Mouse (Mus musculus) small intestine, adult 2 months (tissue): ENCODE measurements around the gene Pip4k2b. TPM values are rescaled to one million over a fixed set of nuclear protein-coding genes. Genes with fewer than 3 reads are reported as not detected.
"Not testable (repeated sequence)": the region's sequence is repeated elsewhere in the genome, so short reads cannot be mapped to it uniquely, and the experiment has no call there.

ENCODE experiments used
- H3K27ac ChIP-seq: fragments of 200-500 bp; 2 replicates; pipeline ENCODE4 v1.5.1; 2012; ENCODE audit warnings: low read depth, low read length, control low read depth, inconsistent platforms; ENCODE audit not compliant: insufficient read depth
- H3K27me3 ChIP-seq: fragments of 200-500 bp; 2 replicates; pipeline ENCODE4 v1.6.1; 2012; ENCODE audit warnings: mild to moderate bottlenecking, moderate library complexity, low read length, inconsistent platforms; ENCODE audit not compliant: control insufficient read depth, insufficient read depth
- H3K36me3 ChIP-seq: fragments of 200-500 bp; 2 replicates; pipeline ENCODE4 v1.6.1; 2012; ENCODE audit warnings: mild to moderate bottlenecking, low read length, control low read depth, inconsistent platforms; ENCODE audit not compliant: control insufficient read depth, insufficient read depth
- H3K4me1 ChIP-seq: fragments of 200-500 bp; 2 replicates; pipeline ENCODE4 v1.6.1; 2012; ENCODE audit warnings: low read length, inconsistent platforms, mixed read lengths; ENCODE audit not compliant: control insufficient read depth, insufficient read depth, insufficient read length
- H3K4me3 ChIP-seq: fragments of 200-500 bp; 2 replicates; pipeline ENCODE4 v1.5.1; 2012; ENCODE audit warnings: low read depth, mild to moderate bottlenecking, control low read depth, inconsistent platforms, low read length, moderate library complexity
- CTCF ChIP-seq: fragments of 200-500 bp; IDR thresholded peaks from 2 replicates; pipeline ENCODE4 v1.5.1; 2012; ENCODE audit warnings: low read depth, mild to moderate bottlenecking, control low read depth, inconsistent platforms, low read length, moderate library complexity, mixed read lengths; ENCODE audit not compliant: insufficient replicate concordance, insufficient read length; ENCODE audit errors: extremely low read depth
- POLR2A ChIP-seq: fragments of 200-500 bp; IDR thresholded peaks from 2 replicates; pipeline ENCODE4 v1.6.1; 2012; ENCODE audit warnings: low read depth, mild to moderate bottlenecking, control low read depth, inconsistent platforms, low read length, moderate library complexity
- WGBS: fragments of 180-500 bp; shearing (Covaris S2); methylation state at CpG from one replicate; pipeline ENCODE4 v1.1.7; 2018; 5-methylcytosine and 5-hydroxymethylcytosine counted together
- polyA plus RNA-seq: library from polyadenylated mRNA; depleted of rRNA; stranded (reverse); fragments of >200 nt; gene quantifications from 2 replicates; pipeline ENCODE4 v1.2.3, GENCODE M21; 2012

Pip4k2b gene
- polyA plus RNA-seq, 1 experiment: 3.4 TPM

- H3K4me1 ChIP-seq: no peaks in the 10 kb centered on the region
- no peak overlapping the region for H3K27ac ChIP-seq
- no peaks in the 10 kb centered on the region for H3K27me3 ChIP-seq
- H3K36me3 ChIP-seq: no peaks in the 10 kb centered on the region
- 61% methylated on average over 7 of the region's 7 CpGs for WGBS
- TF ChIP-seq CTCF (no peak), POLR2A (no peak)
- H3K4me3 ChIP-seq: no peak overlapping the region
These were observed 4.3 kb downstream of the Pip4k2b start for GRCm38 (mm10) chr11:97740190-97740589.

GRCm38 (mm10) chr11:97739155-97739554, 5.3 kb downstream of the Pip4k2b start:
- no peak for TF ChIP-seq POLR2A
- no peaks in the 10 kb centered on the region for H3K27me3 ChIP-seq
- no peaks in the 10 kb centered on the region for H3K4me1 ChIP-seq
- no peaks in the 10 kb centered on the region for H3K36me3 ChIP-seq
- H3K27ac ChIP-seq: no peak overlapping the region
- no peak overlapping the region for H3K4me3 ChIP-seq
- WGBS: 89% methylated on average over 3 of the region's 3 CpGs

DNA sequence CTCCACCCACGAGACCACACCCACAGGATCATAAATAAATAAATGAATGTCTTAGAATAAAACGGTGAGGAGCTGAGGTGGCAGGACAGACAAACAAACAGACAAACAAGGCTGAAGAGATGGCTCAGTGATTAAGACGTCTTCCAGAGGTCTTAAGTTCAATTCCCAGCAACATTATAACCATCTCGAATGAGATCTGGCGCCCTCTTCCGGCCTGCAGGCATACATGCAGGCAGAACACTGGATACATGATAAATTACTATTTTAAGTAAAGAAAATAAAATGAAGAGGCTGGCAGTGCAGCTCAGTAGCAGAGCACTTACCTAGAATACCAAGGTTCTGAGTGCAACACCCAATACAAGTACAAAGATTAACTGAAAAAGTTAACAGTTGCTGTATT, 5.8 kb downstream of the Pip4k2b start:
- H3K4me3 ChIP-seq: no peak overlapping the region
- 46% methylated on average over 6 of the region's 6 CpGs for WGBS
- TF ChIP-seq POLR2A (no peak), CTCF (peak; percentile 31; the same call in 1 of the 2 replicates)

DNA sequence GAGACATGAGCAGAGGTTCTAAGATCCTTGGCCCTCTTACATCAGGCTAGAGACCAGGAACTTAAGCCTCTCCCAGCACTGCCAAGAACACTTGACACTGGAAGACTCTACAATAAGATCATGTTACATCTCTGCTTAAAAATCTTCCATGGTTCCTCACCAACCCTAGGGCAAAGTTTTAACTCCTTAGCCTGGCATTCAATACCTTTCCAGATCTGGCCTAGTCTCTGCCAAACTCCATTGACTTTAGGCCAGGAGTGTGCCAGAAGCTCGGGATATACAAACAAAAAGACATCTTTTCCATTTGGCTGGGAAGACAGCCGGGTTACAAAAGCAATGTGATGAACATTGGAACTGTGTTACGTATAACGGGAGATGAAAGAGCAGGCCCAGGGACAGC, 6.9 kb downstream of the Pip4k2b start:
- Histone ChIP-seq H3K36me3 (no peaks in the 10 kb centered on the region), H3K4me3 (no peak overlapping the region), H3K4me1 (no peaks in the 10 kb centered on the region), H3K27ac (no peak overlapping the region), H3K27me3 (no peaks in the 10 kb centered on the region)
- 68% methylated on average over 4 of the region's 4 CpGs for WGBS
- no peak for TF ChIP-seq POLR2A
- TF ChIP-seq CTCF: no peak

More for the DNA sequence above, 5.8 kb downstream of the Pip4k2b start:
- no peaks in the 10 kb centered on the region for H3K36me3 ChIP-seq
- no peaks in the 10 kb centered on the region for H3K4me1 ChIP-seq
- no peaks in the 10 kb centered on the region for H3K27me3 ChIP-seq
- H3K27ac ChIP-seq: no peak overlapping the region

GRCm38 (mm10) chr11:97736645-97737044, 7.9 kb downstream of the Pip4k2b start:
- Histone ChIP-seq H3K36me3 (peaks cover 3% of the 10 kb centered on the region; the same call in 1 of the 2 replicates), H3K4me3 (no peak overlapping the region), H3K27ac (no peak overlapping the region), H3K4me1 (no peaks in the 10 kb centered on the region), H3K27me3 (no peaks in the 10 kb centered on the region)
- TF ChIP-seq CTCF: no peak
- TF ChIP-seq POLR2A: no peak
- WGBS: 85% methylated on average over 5 of the region's 5 CpGs

DNA sequence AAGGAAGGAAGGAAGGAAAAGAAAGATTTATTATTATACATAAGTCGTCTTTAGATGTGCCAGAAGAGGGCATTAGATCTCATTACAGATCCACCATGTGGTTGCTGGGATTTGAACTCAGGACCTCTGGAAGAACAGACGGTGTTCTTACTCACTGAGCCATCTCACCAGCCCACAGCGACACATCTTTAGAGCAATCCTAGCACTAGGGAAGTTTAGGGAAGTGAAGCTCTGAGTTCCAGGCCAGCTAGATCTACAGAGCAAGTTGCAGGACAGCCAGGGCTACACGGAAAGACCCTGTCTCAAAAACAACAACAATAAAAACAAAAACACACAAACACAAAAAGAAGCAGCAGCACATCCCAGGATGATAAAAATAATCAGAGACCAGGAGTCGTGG, 9.7 kb downstream of the Pip4k2b start:
- not testable (repeated sequence) for H3K27ac ChIP-seq, H3K4me1 ChIP-seq, H3K27me3 ChIP-seq, H3K36me3 ChIP-seq, H3K4me3 ChIP-seq
- WGBS: 88% methylated on average over 5 of the region's 5 CpGs

DNA sequence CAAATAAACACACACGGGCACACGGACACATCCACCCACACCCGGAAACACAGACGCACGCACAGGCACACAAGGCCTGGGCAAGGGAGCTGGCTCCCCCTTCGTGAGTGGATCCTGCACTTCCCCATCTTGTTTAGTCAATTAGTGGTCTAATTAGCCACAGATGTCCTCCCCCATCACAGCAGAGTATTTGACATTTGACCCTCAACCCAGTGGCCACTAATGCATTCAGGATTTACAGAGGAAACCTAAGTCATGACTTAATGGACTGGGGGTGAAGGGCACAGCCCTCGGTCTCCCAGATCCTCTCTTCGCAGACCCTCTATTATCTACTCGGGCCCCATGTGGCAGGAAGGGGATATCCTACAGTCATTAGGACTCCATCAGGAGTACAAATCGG, 10.8 kb downstream of the Pip4k2b start:
- WGBS: 78% methylated on average over 10 of the region's 10 CpGs
- Histone ChIP-seq H3K27ac (no peak overlapping the region), H3K4me1 (0 out of 2 replicates have a peak, but pooled peaks cover 3% of the 10 kb centered on the region), H3K36me3 (peaks cover 8% of the 10 kb centered on the region), H3K4me3 (no peak overlapping the region), H3K27me3 (no peaks in the 10 kb centered on the region)
- TF ChIP-seq POLR2A (no peak), CTCF (no peak)

DNA sequence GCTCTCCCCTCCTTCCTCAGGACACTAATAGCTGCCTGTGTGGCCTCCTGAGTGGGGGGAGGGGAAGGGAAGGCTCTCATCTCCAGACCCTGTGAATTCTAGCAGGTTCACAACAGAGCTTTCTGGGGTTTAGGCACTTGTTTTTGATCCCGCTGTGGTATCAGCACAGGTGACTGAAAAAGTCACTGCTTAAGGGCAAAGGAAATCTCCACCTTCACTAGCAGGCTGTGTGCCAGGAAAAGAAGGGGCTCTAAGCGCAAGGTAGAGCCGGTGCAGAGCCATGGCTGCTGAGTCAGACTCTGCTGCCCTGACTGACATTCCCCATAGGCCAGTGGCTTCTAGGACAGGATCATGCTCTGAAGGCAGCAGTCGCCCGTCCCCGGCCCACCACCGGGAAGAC, 15.8 kb downstream of the Pip4k2b start:
- WGBS: 83% methylated on average over 7 of the region's 7 CpGs
- Histone ChIP-seq H3K27ac (no peak overlapping the region), H3K36me3 (peaks cover 23% of the 10 kb centered on the region)

More for the DNA sequence above, 15.8 kb downstream of the Pip4k2b start:
- H3K27me3 ChIP-seq: no peaks in the 10 kb centered on the region
- 0 out of 2 replicates have a peak, but pooled peaks cover 3% of the 10 kb centered on the region for H3K4me1 ChIP-seq
- TF ChIP-seq POLR2A (no peak), CTCF (no peak)
- no peak overlapping the region for H3K4me3 ChIP-seq
